Mouse (Mus musculus): ENCODE data around the gene Atg2b. TPM values are rescaled to one million over a fixed set of nuclear protein-coding genes. Genes with fewer than 3 reads are reported as not detected.

Atg2b gene
- polyA plus RNA-seq, 2 experiments: 18.6 to 32.5 TPM

DNA sequence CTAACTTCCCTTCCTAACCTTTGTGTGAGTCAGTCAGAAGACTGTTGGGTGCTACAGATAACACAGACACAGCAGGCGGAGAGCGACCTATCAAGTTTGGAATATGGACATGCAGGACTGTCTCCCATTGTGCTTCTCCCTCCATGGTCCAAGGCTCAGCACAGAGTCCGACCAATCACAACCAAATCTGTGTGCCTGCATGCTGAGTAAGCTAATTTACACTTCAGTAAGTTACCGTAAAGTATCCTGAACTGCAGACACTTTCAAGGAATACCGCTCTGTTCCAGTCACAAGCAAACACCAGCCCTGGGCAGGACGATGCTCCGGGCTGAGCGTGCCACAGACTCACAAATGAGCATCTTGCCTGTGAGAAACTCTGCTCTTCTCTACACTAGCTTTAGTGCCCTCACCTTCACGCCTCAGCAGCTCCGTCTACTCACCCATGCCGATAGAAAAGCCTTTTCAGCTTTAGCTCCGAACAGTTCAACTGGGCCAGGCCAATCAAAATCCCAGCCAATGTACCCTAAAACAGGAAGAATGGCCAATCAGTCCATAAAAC, 62.0 kb downstream of the Atg2b start:
- Histone ChIP-seq H3K27ac (replicated peaks; ENCODE audit: low read depth, low read length) (no peak overlapping the region), H3K9me3 (ENCODE audit: control insufficient read depth, low read length) (no peaks in the 10 kb centered on the region), H3K4me3 (replicated peaks; ENCODE audit: low read length) (no peak overlapping the region), H3K36me3 (ENCODE audit: control insufficient read depth, insufficient read depth, low read length) (peaks cover 77% of the 10 kb centered on the region), H3K4me1 (ENCODE audit: control insufficient read depth, insufficient read depth, low read length) (0 out of 2 replicates have a peak, but pooled peaks cover 3% of the 10 kb centered on the region), H3K4me2 (replicated peaks; ENCODE audit: low read depth, low read length, severe bottlenecking) (no peak overlapping the region), H3K9ac (ENCODE audit: low read depth, low read length, severe bottlenecking) (no peak overlapping the region), H3K27me3 (ENCODE audit: control insufficient read depth, insufficient read depth, low read length) (no peaks in the 10 kb centered on the region)
- no peak for ATAC-seq (ENCODE audit: low FRiP score, low read depth)
- no peak for DNase-seq (ENCODE audit: low spot score)
- no peak for TF ChIP-seq POLR2A (IDR thresholded peaks at IDR 0.05; ENCODE audit: borderline replicate concordance, extremely low read depth, insufficient read depth, insufficient read length)
- 91% methylated on average over 12 of the region's 12 CpGs for WGBS

DNA sequence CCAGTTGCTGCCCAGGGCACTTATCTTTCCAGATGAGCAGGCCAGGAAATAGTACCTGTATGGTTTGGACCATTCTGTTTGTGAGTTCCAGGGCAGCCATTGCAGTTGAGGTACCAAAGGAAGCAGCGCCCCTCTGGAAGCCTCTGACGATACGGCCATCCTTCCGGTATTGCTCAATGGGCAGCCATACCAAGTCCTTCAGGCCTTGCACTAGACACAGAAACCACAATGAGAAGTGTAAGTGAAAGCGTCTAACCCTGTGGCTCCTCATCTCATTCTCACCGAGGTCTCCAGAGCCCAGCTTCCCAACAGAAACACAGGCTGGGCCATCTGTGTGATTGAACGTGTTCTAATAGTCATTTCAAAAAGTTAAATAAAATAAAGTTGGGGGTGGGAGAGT, 63.0 kb downstream of the Atg2b start:
- WGBS: 96% methylated on average over 7 of the region's 7 CpGs
- no peak for TF ChIP-seq POLR2A (IDR thresholded peaks at IDR 0.05; ENCODE audit: borderline replicate concordance, extremely low read depth, insufficient read depth, insufficient read length)

DNA sequence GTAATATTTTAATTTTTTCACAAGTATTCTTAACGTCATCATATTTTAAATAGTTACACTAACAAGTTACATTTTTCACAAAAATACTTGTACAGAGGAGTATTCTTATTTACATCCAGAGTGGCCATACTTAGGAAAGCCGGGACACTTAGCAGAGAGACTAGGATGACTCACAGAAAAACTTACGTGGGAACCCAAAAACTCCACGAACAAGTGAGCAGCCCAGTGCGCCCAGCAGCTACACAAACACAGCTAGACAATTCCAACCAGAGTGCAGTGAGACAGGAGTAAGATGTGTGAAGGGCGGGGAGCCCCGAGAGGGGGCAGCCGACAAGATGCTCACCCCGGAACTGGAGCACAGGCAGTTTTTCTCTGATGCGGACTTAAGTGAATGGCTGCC, 71.5 kb downstream of the Atg2b start:
- ATAC-seq (ENCODE audit: low FRiP score, low read depth): no peak
- Histone ChIP-seq H3K36me3 (ENCODE audit: control insufficient read depth, insufficient read depth, low read length) (peaks cover 38% of the 10 kb centered on the region), H3K4me3 (replicated peaks; ENCODE audit: low read length) (no peak overlapping the region), H3K27ac (replicated peaks; ENCODE audit: low read depth, low read length) (no peak overlapping the region), H3K9ac (ENCODE audit: low read depth, low read length, severe bottlenecking) (no peak overlapping the region), H3K9me3 (ENCODE audit: control insufficient read depth, low read length) (no peaks in the 10 kb centered on the region), H3K4me1 (ENCODE audit: control insufficient read depth, insufficient read depth, low read length) (no peaks in the 10 kb centered on the region), H3K27me3 (ENCODE audit: control insufficient read depth, insufficient read depth, low read length) (no peaks in the 10 kb centered on the region), H3K4me2 (replicated peaks; ENCODE audit: low read depth, low read length, severe bottlenecking) (no peak overlapping the region)
- no peak for DNase-seq (ENCODE audit: low spot score)
- no peak for TF ChIP-seq POLR2A (IDR thresholded peaks at IDR 0.05; ENCODE audit: borderline replicate concordance, extremely low read depth, insufficient read depth, insufficient read length)
- WGBS: 91% methylated on average over 10 of the region's 10 CpGs

More for the DNA sequence above, 63.0 kb downstream of the Atg2b start:
- no peaks in the 10 kb centered on the region for H3K27me3 ChIP-seq (ENCODE audit: control insufficient read depth, insufficient read depth, low read length)
- no peak for ATAC-seq (ENCODE audit: low FRiP score, low read depth)
- H3K36me3 ChIP-seq (ENCODE audit: control insufficient read depth, insufficient read depth, low read length): peaks cover 77% of the 10 kb centered on the region
- H3K9me3 ChIP-seq (ENCODE audit: control insufficient read depth, low read length): no peaks in the 10 kb centered on the region
- no peak for DNase-seq (ENCODE audit: low spot score)
- H3K27ac ChIP-seq (replicated peaks; ENCODE audit: low read depth, low read length): no peak overlapping the region
- H3K4me1 ChIP-seq (ENCODE audit: control insufficient read depth, insufficient read depth, low read length): 0 out of 2 replicates have a peak, but pooled peaks cover 3% of the 10 kb centered on the region
- no peak overlapping the region for H3K4me2 ChIP-seq (replicated peaks; ENCODE audit: low read depth, low read length, severe bottlenecking)
- no peak overlapping the region for H3K4me3 ChIP-seq (replicated peaks; ENCODE audit: low read length)
- no peak overlapping the region for H3K9ac ChIP-seq (ENCODE audit: low read depth, low read length, severe bottlenecking)

DNA sequence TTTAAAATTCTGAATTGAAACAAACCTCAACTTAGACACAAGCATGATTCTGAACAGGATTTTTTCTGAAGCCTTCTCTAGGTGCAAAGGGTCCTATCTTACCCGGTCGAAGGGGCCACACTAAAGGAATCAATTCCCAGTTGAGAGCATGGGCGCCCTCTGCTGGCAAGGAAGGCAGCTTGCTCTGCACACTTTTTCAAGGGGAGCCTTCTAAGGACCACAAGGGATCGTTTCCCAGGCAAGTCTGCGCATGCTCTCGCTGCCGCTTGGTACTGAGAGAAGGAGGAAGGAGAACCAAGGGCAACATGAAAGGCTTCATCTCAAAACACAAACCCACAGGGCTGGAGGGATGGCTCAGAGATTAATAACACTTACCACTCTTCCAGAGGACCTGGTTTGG, 73.3 kb downstream of the Atg2b start:
- Histone ChIP-seq H3K4me1 (ENCODE audit: control insufficient read depth, insufficient read depth, low read length) (no peaks in the 10 kb centered on the region), H3K9ac (ENCODE audit: low read depth, low read length, severe bottlenecking) (no peak overlapping the region), H3K9me3 (ENCODE audit: control insufficient read depth, low read length) (no peaks in the 10 kb centered on the region), H3K27ac (replicated peaks; ENCODE audit: low read depth, low read length) (no peak overlapping the region), H3K4me3 (replicated peaks; ENCODE audit: low read length) (no peak overlapping the region), H3K4me2 (replicated peaks; ENCODE audit: low read depth, low read length, severe bottlenecking) (no peak overlapping the region), H3K27me3 (ENCODE audit: control insufficient read depth, insufficient read depth, low read length) (no peaks in the 10 kb centered on the region), H3K36me3 (ENCODE audit: control insufficient read depth, insufficient read depth, low read length) (peaks cover 22% of the 10 kb centered on the region)
- 18% methylated on average over 7 of the region's 7 CpGs for WGBS
- DNase-seq (ENCODE audit: low spot score) (peak; percentile 78), ATAC-seq (ENCODE audit: low FRiP score, low read depth) (peak; percentile 56; the same call in 1 of the 2 replicates)
- TF ChIP-seq POLR2A (IDR thresholded peaks at IDR 0.05; ENCODE audit: borderline replicate concordance, extremely low read depth, insufficient read depth, insufficient read length): no peak

DNA sequence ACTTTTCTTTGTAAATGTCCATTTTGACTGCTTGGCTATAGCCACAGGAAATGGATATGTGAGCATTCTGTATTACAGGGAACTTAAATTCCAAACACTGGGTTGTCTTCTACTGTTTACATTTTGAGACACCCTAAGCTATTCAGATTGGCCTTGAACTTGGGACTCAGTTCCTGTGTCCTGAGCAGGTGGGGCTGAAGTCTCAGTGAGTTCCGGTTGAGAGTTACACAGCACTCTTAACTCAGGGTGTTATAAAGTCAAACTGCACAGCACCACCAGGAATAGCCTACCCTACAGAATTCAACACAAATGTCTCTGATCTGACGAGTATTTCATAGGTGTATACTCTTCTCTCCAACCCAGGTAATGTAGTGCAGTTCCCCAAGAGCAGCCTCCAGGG, 74.0 kb downstream of the Atg2b start:
- no peaks in the 10 kb centered on the region for H3K4me1 ChIP-seq (ENCODE audit: control insufficient read depth, insufficient read depth, low read length)
- no peak overlapping the region for H3K4me3 ChIP-seq (replicated peaks; ENCODE audit: low read length)
- no peaks in the 10 kb centered on the region for H3K27me3 ChIP-seq (ENCODE audit: control insufficient read depth, insufficient read depth, low read length)
- no peaks in the 10 kb centered on the region for H3K9me3 ChIP-seq (ENCODE audit: control insufficient read depth, low read length)
- H3K4me2 ChIP-seq (replicated peaks; ENCODE audit: low read depth, low read length, severe bottlenecking): no peak overlapping the region
- WGBS: 96% methylated on average over 2 of the region's 2 CpGs
- no peak for TF ChIP-seq POLR2A (IDR thresholded peaks at IDR 0.05; ENCODE audit: borderline replicate concordance, extremely low read depth, insufficient read depth, insufficient read length)
- DNase-seq (ENCODE audit: low spot score): no peak
- no peak for ATAC-seq (ENCODE audit: low FRiP score, low read depth)
- no peak overlapping the region for H3K27ac ChIP-seq (replicated peaks; ENCODE audit: low read depth, low read length)
- H3K36me3 ChIP-seq (ENCODE audit: control insufficient read depth, insufficient read depth, low read length): peaks cover 15% of the 10 kb centered on the region
- no peak overlapping the region for H3K9ac ChIP-seq (ENCODE audit: low read depth, low read length, severe bottlenecking)
